Mouse (Mus musculus) erythroblast, embryonic 14.5 days (primary cell): ENCODE results near the gene Ano1.

Experiments
- GATA1 ChIP-seq: IDR thresholded peaks from 2 replicates; pipeline ENCODE4 v1.6.1; 2012; ENCODE audit warnings: low read length, inconsistent platforms, mixed read lengths
- TAL1 ChIP-seq: IDR thresholded peaks from 3 replicates; pipeline ENCODE4 v1.6.1; 2012; ENCODE audit warnings: low read length, inconsistent platforms, mixed read lengths

- TF ChIP-seq TAL1 (no peak), GATA1 (no peak)
Measured at GRCm38 (mm10) chr7:144612351-144612750, 139.4 kb downstream of the Ano1 start.
